Mouse (Mus musculus) forebrain, embryonic 14.5 days (tissue): ENCODE data around the gene Ankfy1. TPM values are rescaled to one million over a fixed set of nuclear protein-coding genes. Genes with fewer than 3 reads are reported as not detected.

Source experiments
- ATAC-seq: fragments of 200-750 bp; cut with Nextera tagmentation; 2 replicates; pipeline ENCODE4 v1.8.0; 2017; ENCODE audit warnings: mild to moderate bottlenecking, moderate library complexity
- DNase-seq: peaks from one replicate; pipeline ENCODE4 v3.0.0-alpha.2; 2015; ENCODE audit warnings: low spot score
- H3K27ac ChIP-seq: fragments of 300-500 bp; sonication (generic); 2 replicates; pipeline ENCODE4 v1.5.1; 2014; ENCODE audit warnings: low read depth, mild to moderate bottlenecking, control low read depth, low read length, moderate library complexity
- H3K27me3 ChIP-seq: fragments of 300-500 bp; sonication (generic); replicated peaks from 2 replicates; pipeline ENCODE4 v1.6.1; 2014; ENCODE audit warnings: low read length, control low read depth, mixed read lengths; ENCODE audit not compliant: control insufficient read depth, insufficient read depth
- H3K36me3 ChIP-seq: fragments of 300-500 bp; sonication (generic); 2 replicates; pipeline ENCODE4 v1.6.1; 2014; ENCODE audit warnings: low read length, control low read depth; ENCODE audit not compliant: control insufficient read depth, insufficient read depth
- H3K4me1 ChIP-seq: fragments of 300-500 bp; sonication (generic); 2 replicates; pipeline ENCODE4 v1.6.1; 2014; ENCODE audit warnings: antibody characterized with exemption, low read length, control low read depth; ENCODE audit not compliant: control insufficient read depth, insufficient read depth
- H3K4me2 ChIP-seq: fragments of 300-500 bp; sonication (generic); 2 replicates; pipeline ENCODE4 v1.6.1; 2014; ENCODE audit warnings: mild to moderate bottlenecking, control low read depth, low read length
- H3K4me3 ChIP-seq: fragments of 300-500 bp; sonication (generic); 2 replicates; pipeline ENCODE4 v1.5.1; 2014; ENCODE audit warnings: low read depth, low read length, control low read depth
- H3K9ac ChIP-seq: fragments of 300-500 bp; sonication (generic); 2 replicates; pipeline ENCODE4 v1.6.1; 2014; ENCODE audit warnings: mild to moderate bottlenecking, low read length, control low read depth, moderate library complexity
- H3K9me3 ChIP-seq: fragments of 300-500 bp; sonication (generic); replicated peaks from 2 replicates; pipeline ENCODE4 v1.6.1; 2016; ENCODE audit warnings: low read length, control low read depth, mixed read lengths; ENCODE audit not compliant: control insufficient read depth
- WGBS: fragments of 180-500 bp; shearing (Covaris S2); extraction: QIAGEN DNeasy Blood & Tissue Kit; methylation state at CpG from one replicate; pipeline ENCODE4 v1.1.7; 2014; 5-methylcytosine and 5-hydroxymethylcytosine counted together
- polyA plus RNA-seq: library from polyadenylated mRNA; unstranded; fragments of >200 nt; fragmentation: Nextera tagmentation; extraction: Ambion mirVana; gene quantifications from 2 replicates; pipeline ENCODE4 v1.2.1, GENCODE M21; 2014

Ankfy1 gene
- polyA plus RNA-seq, 1 experiment from 2014 or later = 27.1 TPM

DNA sequence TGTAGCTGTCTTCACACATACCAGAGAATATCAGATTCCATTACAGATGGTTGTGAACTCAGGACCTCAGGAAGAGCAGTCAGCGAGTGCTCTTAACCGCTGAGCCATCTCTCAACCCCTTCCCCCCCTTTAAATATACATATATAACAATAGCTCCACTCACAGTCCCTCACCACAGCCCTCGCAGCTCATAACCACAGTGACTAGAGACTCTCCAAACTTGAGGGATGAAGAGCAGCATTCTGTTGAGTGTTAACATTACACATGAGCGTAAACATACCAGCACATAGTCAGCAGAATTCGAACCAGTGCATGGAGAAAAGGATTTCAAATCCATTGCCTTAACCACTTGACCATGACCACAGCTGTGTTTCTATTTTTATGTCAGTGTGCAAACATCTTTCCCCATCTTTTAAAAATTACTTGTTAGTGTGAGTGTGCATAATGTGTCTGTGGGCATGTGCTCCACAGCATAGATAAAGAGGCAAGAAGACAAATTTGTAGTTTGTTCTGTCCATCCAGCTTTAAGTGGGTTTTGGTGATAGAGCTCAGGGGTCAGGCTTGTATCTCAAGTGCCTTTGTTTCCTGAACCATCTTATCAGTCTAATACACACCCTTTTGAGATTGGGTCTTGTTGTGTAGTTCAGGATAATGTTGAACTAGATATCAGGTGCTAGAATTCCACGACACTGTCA, 18.4 kb upstream of the Ankfy1 start:
- no peak overlapping the region for H3K4me3 ChIP-seq
- no peak overlapping the region for H3K4me2 ChIP-seq
- H3K9ac ChIP-seq = no peak overlapping the region
- no peak for ATAC-seq
- 88% methylated on average over 6 of the region's 6 CpGs for WGBS
- H3K9me3 ChIP-seq = no peaks in the 10 kb centered on the region
- no peak for DNase-seq
- H3K27me3 ChIP-seq = no peaks in the 10 kb centered on the region
- no peak overlapping the region for H3K27ac ChIP-seq
- H3K36me3 ChIP-seq = no peaks in the 10 kb centered on the region
- no peaks in the 10 kb centered on the region for H3K4me1 ChIP-seq

DNA sequence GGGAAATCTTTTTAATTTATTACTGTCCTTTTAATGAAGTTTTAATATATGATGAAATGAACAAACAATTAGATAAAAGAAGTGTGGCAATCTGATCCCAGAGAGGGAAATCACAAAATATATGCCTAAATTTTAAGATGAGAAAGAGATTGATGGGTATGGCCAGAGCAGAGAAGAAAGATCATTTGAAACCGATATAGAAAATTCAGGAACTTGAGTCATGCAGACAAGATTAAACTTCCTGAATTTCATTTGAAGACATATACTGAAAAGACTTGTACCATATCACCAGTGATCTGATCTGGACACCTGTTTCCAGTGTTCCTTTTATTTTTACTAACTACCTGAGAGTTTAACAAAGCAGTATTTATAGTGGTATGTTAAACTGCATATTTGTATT, 17.4 kb upstream of the Ankfy1 start:
- H3K27me3 ChIP-seq = no peaks in the 10 kb centered on the region
- H3K4me2 ChIP-seq = no peak overlapping the region
- no peak overlapping the region for H3K4me3 ChIP-seq
- no peaks in the 10 kb centered on the region for H3K36me3 ChIP-seq
- 86% methylated on average over 1 of the region's 1 CpGs for WGBS
- H3K9me3 ChIP-seq = no peaks in the 10 kb centered on the region
- H3K9ac ChIP-seq = no peak overlapping the region
- H3K4me1 ChIP-seq = no peaks in the 10 kb centered on the region
- no peak overlapping the region for H3K27ac ChIP-seq
- ATAC-seq (no peak), DNase-seq (no peak)

DNA sequence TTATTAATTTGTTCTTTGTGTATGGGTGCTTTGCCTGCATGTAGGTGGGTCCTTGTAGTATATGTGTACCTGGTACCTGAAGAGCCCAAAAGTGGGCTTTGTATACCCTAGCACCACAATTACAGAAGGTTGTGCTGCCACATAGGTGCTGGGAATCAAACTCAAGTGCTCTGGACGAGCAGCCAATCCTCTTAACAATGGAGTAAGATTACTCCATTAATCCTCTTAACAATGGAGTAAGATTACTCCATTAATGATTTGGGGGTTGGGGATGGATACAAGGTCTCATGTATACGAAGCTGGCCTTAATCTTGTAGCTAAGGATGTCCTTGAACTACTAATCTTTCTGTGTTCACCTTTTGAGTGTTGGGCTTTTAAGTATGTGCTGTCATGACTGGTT, 14.5 kb upstream of the Ankfy1 start:
- H3K4me2 ChIP-seq = no peak overlapping the region
- H3K4me3 ChIP-seq = no peak overlapping the region
- no peak for ATAC-seq
- no peaks in the 10 kb centered on the region for H3K9me3 ChIP-seq
- H3K27me3 ChIP-seq = no peaks in the 10 kb centered on the region
- H3K9ac ChIP-seq = no peak overlapping the region
- H3K4me1 ChIP-seq = no peaks in the 10 kb centered on the region
- no peaks in the 10 kb centered on the region for H3K36me3 ChIP-seq
- 34% methylated on average over 2 of the region's 2 CpGs for WGBS
- H3K27ac ChIP-seq = no peak overlapping the region
- DNase-seq = no peak

DNA sequence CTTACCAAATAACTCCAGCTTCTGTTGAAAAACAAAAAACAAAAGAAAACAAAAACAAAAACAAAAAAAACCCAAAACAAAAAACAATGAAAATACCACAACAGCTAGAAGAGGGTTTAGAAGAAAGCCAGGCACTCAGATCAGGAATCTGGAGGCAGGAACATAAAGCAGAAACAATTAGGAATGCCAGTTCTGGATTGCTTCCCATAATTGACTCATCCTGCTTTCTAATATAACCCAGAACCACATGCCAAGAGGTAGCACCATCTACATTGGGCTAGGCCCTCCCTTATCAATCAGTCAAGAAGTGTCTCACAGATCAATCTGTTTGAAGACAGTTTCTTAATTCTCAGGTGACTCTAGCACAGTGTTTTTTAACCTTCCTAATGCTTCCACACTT, 9.1 kb upstream of the Ankfy1 start:
- Histone ChIP-seq H3K4me2 (no peak overlapping the region), H3K9me3 (no peaks in the 10 kb centered on the region), H3K27ac (no peak overlapping the region), H3K4me1 (no peaks in the 10 kb centered on the region), H3K27me3 (no peaks in the 10 kb centered on the region), H3K9ac (no peak overlapping the region), H3K36me3 (peaks cover 20% of the 10 kb centered on the region), H3K4me3 (no peak overlapping the region)
- DNase-seq (no peak), ATAC-seq (no peak)

DNA sequence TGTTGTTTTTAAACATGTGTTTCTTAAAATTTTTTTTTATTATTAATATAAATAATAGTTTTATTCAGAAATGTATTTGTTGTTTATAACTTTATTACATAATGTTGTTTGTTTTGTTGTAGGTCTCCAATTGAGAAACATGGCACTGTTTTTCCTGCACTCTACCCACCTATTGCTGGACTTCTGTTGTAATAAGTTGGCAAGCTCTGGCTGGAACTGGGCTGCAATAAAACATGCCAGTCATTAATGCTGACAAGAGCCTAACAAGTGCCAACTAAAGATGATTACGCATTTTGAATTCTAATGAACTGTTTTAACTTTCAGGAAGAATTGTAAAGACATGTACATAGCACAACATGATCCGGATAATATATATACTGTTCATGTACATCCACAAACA, 6.4 kb upstream of the Ankfy1 start:
- no peak for ATAC-seq
- DNase-seq = no peak

DNA sequence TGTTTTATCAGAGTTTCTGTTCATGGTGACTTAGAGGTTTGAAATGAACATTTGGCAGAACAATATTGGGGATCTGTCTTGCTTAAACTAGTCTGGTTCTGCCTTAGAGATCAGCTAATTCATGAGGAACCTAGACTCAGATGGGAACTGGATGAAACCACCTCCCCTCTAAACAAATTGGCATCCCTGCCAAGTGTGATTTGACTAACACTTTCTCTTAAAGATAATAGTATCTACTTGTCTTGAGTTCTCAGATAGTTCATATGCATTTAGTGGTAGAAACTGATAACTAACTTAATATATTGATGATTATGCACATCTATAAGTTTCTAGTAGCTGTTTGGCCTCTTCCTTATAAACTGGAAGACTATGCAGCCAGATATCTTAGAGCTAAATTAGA, 3.1 kb upstream of the Ankfy1 start:
- Histone ChIP-seq H3K9ac (no peak overlapping the region), H3K36me3 (peaks cover 17% of the 10 kb centered on the region), H3K27me3 (no peaks in the 10 kb centered on the region), H3K4me3 (no peak overlapping the region), H3K4me2 (no peak overlapping the region), H3K27ac (no peak overlapping the region), H3K4me1 (peaks cover 12% of the 10 kb centered on the region), H3K9me3 (no peaks in the 10 kb centered on the region)
- DNase-seq (no peak), ATAC-seq (no peak)

More for the DNA sequence above, 6.4 kb upstream of the Ankfy1 start:
- Histone ChIP-seq H3K27me3 (no peaks in the 10 kb centered on the region), H3K36me3 (peaks cover 27% of the 10 kb centered on the region), H3K4me2 (no peak overlapping the region), H3K9me3 (no peaks in the 10 kb centered on the region), H3K4me3 (no peak overlapping the region), H3K27ac (no peak overlapping the region), H3K9ac (no peak overlapping the region), H3K4me1 (no peaks in the 10 kb centered on the region)
- WGBS = 88% methylated on average over 2 of the region's 2 CpGs

DNA sequence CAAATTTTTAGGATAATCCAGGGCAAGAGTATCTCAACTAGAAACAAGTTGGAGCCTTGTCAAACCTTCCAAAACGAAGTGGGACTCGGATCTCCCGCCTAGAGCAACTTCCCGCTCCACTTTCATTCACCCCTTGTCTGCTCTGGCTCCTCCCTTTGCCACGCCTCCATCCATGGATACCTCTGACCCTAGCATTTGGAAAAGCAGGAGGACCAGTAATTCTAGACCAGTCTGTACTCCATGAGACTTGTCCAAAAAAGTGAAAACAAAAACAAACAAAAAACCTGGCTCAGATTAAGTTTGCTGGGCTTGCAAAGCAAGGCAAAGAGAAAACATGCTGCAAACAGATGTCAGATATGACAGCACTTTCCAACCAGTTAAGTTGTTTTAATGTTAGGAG, 1.6 kb upstream of the Ankfy1 start:
- no peak overlapping the region for H3K4me3 ChIP-seq
- no peaks in the 10 kb centered on the region for H3K27me3 ChIP-seq
- DNase-seq (no peak), ATAC-seq (no peak)
- no peak overlapping the region for H3K4me2 ChIP-seq
- peaks cover 12% of the 10 kb centered on the region for H3K4me1 ChIP-seq
- H3K9me3 ChIP-seq = no peaks in the 10 kb centered on the region
- H3K36me3 ChIP-seq = peaks cover 16% of the 10 kb centered on the region; the same call in 1 of the 2 replicates
- WGBS = 7% methylated on average over 5 of the region's 5 CpGs
- H3K9ac ChIP-seq = no peak overlapping the region
- no peak overlapping the region for H3K27ac ChIP-seq

DNA sequence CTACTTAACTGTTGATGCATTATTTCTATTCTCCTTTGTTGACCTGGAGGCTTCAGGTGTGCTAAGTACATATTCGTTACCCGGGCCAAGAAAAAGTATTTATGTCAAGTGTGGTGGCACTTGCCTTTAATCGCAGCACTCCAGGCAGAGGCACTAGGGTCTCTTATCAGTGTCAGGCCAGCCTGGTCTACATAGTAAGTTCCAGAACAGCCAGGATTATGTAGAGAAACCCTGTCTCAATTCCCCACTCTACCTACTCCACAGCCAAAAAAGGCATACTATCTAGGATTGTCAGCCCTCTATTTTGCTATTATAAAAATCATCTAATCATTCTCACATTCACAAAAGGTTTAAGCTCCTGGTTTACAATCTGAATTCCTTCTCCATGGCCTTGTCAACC, 691 bp upstream of the Ankfy1 start:
- DNase-seq (no peak), ATAC-seq (no peak)
- H3K36me3 ChIP-seq = peaks cover 16% of the 10 kb centered on the region; the same call in 1 of the 2 replicates
- no peaks in the 10 kb centered on the region for H3K9me3 ChIP-seq
- no peak overlapping the region for H3K27ac ChIP-seq
- H3K4me3 ChIP-seq = peak overlapping the region; percentile 70
- 72% methylated on average over 3 of the region's 3 CpGs for WGBS
- H3K4me2 ChIP-seq = peak overlapping the region; percentile 59
- peaks cover 12% of the 10 kb centered on the region for H3K4me1 ChIP-seq
- H3K9ac ChIP-seq = peak overlapping the region; percentile 78; the same call in 1 of the 2 replicates
- H3K27me3 ChIP-seq = no peaks in the 10 kb centered on the region

DNA sequence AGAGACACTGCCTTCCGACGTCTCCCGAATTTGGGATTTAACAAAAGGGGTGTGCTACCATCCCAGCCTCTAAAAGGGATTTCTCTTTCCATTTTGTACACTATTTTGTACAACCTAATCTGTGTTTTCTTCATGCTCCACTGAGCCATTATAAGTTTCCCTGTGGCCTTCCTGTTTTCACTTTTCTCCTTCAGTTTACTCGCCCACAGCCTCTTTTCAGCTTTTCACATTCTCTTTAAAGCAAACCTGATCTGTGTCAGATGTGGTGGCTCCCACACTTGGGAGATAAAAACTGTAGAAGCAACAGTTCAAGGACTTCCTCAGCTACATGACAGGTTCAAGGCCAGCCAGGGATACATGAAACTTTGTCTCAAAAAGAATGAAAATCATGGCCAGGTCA, 2.5 kb downstream of the Ankfy1 start:
- no peaks in the 10 kb centered on the region for H3K9me3 ChIP-seq
- no peak overlapping the region for H3K27ac ChIP-seq
- H3K9ac ChIP-seq = no peak overlapping the region
- H3K27me3 ChIP-seq = no peaks in the 10 kb centered on the region
- ATAC-seq (no peak), DNase-seq (no peak)
- no peak overlapping the region for H3K4me2 ChIP-seq
- WGBS = 75% methylated on average over 4 of the region's 4 CpGs
- no peak overlapping the region for H3K4me3 ChIP-seq
- H3K36me3 ChIP-seq = peaks cover 3% of the 10 kb centered on the region; the same call in 1 of the 2 replicates
- H3K4me1 ChIP-seq = peaks cover 12% of the 10 kb centered on the region
